Mouse (Mus musculus) midbrain, postnatal 0 days (tissue): Measurements from ENCODE around the gene Rpl36al. TPM values are rescaled to one million over a fixed set of nuclear protein-coding genes. Genes with fewer than 3 reads are reported as not detected.
"Not testable (repeated sequence)": the region's sequence is repeated elsewhere in the genome, so short reads cannot be mapped to it uniquely, and the experiment has no call there.

ENCODE experiments used
- ATAC-seq: fragments of 200-750 bp; cut with Nextera tagmentation; 2 replicates; pipeline ENCODE4 v1.8.0; 2017; ENCODE audit warnings: moderate number of reproducible peaks, mild to moderate bottlenecking, moderate TSS enrichment, moderate library complexity; ENCODE audit not compliant: low FRiP score
- DNase-seq: peaks from one replicate; pipeline ENCODE4 v3.0.0-alpha.2; 2015; ENCODE audit warnings: low spot score
- H3K27ac ChIP-seq: fragments of 300-500 bp; sonication (generic); 2 replicates; pipeline ENCODE4 v1.5.1; 2014; ENCODE audit warnings: low read depth, mild to moderate bottlenecking, low read length, mixed read lengths
- H3K27me3 ChIP-seq: fragments of 300-500 bp; sonication (generic); 2 replicates; pipeline ENCODE4 v1.6.1; 2014; ENCODE audit warnings: low read length, control low read depth, mixed read lengths; ENCODE audit not compliant: insufficient read depth
- H3K36me3 ChIP-seq: fragments of 300-500 bp; sonication (generic); 2 replicates; pipeline ENCODE4 v1.6.1; 2014; ENCODE audit warnings: low read length, control low read depth, mixed read lengths; ENCODE audit not compliant: insufficient read depth
- H3K4me1 ChIP-seq: fragments of 300-500 bp; sonication (generic); 2 replicates; pipeline ENCODE4 v1.6.1; 2014; ENCODE audit warnings: mild to moderate bottlenecking, control low read depth, antibody characterized with exemption, low read length, mixed read lengths; ENCODE audit not compliant: insufficient read depth
- H3K4me2 ChIP-seq: fragments of 300-500 bp; sonication (generic); 2 replicates; pipeline ENCODE4 v1.6.1; 2014; ENCODE audit warnings: low read depth, mild to moderate bottlenecking, low read length, mixed read lengths; ENCODE audit not compliant: poor library complexity, severe bottlenecking
- H3K4me3 ChIP-seq: fragments of 300-500 bp; sonication (generic); 2 replicates; pipeline ENCODE4 v1.5.1; 2014; ENCODE audit warnings: low read depth, mild to moderate bottlenecking, low read length, moderate library complexity
- H3K9ac ChIP-seq: fragments of 300-500 bp; sonication (generic); replicated peaks from 2 replicates; pipeline ENCODE4 v1.6.1; 2014; ENCODE audit warnings: mild to moderate bottlenecking, low read length, moderate library complexity, mixed read lengths; ENCODE audit not compliant: poor library complexity, severe bottlenecking
- H3K9me3 ChIP-seq: fragments of 300-500 bp; sonication (generic); 2 replicates; pipeline ENCODE4 v1.6.1; 2016; ENCODE audit warnings: low read length, control low read depth
- CTCF ChIP-seq: IDR thresholded peaks from 2 replicates; pipeline ENCODE4 v1.5.1; 2016; ENCODE audit warnings: antibody characterized with exemption, mild to moderate bottlenecking
- WGBS: fragments of 180-500 bp; shearing (Covaris S2); extraction: QIAGEN DNeasy Blood & Tissue Kit; methylation state at CpG from one replicate; pipeline ENCODE4 v1.1.7; 2014; 5-methylcytosine and 5-hydroxymethylcytosine counted together
- polyA plus RNA-seq: library from polyadenylated mRNA; unstranded; fragments of >200 nt; fragmentation: Nextera tagmentation; extraction: Ambion mirVana; gene quantifications from 2 replicates; pipeline ENCODE4 v1.2.1, GENCODE M21; 2015
- total RNA-seq: library from RNA; depleted of rRNA; stranded (reverse); fragments of >200 nt; gene quantifications from 2 replicates; pipeline ENCODE4 v1.2.3, GENCODE M21; 2014

The Rpl36al gene
- total and polyA plus RNA-seq, 2 experiments from 2014 or later = 117 to 392 TPM

DNA sequence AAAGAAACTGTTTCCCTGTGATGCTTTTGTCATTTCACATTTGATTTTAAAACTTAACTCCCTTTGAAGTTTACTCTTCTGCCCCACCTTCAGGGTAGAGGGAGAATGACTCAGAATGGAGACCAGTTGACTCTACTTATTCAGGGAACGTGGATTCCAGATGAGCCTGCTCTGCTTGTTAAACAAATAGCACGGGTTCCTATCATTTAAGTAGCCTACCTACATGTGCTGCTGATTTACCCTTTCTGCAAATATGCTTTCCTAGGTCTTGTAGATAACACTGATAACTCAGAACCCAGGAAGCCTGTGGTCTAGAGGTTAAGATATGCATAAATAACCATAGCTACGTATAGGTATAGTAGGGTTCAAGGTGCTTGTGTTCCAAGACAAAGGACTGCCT, 19.0 kb downstream of the Rpl36al start:
- no peaks in the 10 kb centered on the region for H3K9me3 ChIP-seq
- H3K9ac ChIP-seq = no peak overlapping the region
- no peaks in the 10 kb centered on the region; the same call in 1 of the 2 replicates for H3K4me1 ChIP-seq
- no peak for TF ChIP-seq CTCF
- no peak overlapping the region for H3K27ac ChIP-seq
- DNase-seq = no peak
- no peaks in the 10 kb centered on the region for H3K36me3 ChIP-seq
- no peak overlapping the region for H3K4me3 ChIP-seq
- no peaks in the 10 kb centered on the region for H3K27me3 ChIP-seq
- WGBS = 56% methylated on average over 3 of the region's 3 CpGs
- no peak for ATAC-seq
- H3K4me2 ChIP-seq = no peak overlapping the region

DNA sequence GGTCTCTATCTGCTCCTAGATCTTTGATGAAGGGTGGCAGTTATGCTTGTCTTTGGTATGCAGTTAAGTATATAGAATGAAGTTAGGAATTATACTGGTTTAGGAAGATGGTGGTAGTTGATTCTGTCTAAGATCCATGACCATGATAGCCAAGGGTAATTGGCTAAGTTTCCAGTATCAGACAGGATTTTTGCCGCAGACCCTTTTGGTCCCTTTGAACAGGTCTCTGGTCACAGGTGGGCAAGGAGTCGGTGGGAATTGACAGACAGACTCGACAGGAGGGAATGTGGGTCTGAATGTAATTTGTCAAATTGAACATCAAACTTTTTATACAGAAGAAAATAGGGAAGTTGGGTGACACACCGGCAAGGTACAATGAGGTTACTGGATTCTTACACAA, 20.3 kb downstream of the Rpl36al start:
- not testable (repeated sequence) for ATAC-seq, H3K4me2 ChIP-seq, H3K36me3 ChIP-seq, H3K9ac ChIP-seq, H3K4me1 ChIP-seq, H3K4me3 ChIP-seq, H3K27ac ChIP-seq, DNase-seq, H3K27me3 ChIP-seq, H3K9me3 ChIP-seq
- 87% methylated on average over 4 of the region's 4 CpGs for WGBS

DNA sequence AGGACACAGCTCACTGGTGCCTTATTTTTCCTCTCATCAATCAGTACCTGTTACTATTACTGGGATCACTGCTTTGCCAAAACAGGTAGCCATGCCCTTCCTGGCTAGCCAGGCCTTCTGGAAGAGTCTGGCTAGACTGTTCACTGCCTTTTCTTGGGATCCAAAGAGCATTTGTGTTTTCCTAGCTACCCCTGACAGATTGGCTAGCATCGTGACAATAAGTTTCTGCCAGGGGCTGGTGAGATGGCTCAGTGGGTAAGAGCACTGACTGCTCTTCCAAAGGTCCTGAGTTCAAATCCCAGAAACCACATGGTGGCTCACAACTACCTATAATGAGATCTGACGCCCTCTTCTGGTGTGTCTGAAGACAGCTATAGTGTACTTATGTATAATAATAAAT, 23.2 kb downstream of the Rpl36al start:
- not testable (repeated sequence) for ATAC-seq, H3K27me3 ChIP-seq, H3K4me3 ChIP-seq, H3K36me3 ChIP-seq, H3K9me3 ChIP-seq, H3K4me2 ChIP-seq, H3K9ac ChIP-seq, H3K27ac ChIP-seq, H3K4me1 ChIP-seq, DNase-seq
- WGBS = 90% methylated on average over 2 of the region's 2 CpGs

DNA sequence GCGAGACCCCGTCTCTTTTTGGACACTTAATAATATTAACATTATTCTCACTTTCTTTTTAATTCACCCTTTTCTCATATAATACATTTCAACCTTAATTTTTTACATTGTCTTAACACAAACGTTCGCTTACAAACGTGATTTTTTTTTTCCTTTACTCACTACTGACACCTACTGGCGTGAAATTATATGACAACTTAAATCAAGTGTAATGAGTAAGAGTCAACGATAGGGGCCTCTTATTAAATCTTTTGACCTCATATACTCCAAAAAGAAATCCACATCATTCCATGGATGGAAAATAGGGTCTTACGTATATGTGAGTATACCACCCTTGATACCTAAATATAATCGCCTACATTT, 24.3 kb downstream of the Rpl36al start:
- Histone ChIP-seq H3K4me2 (no peak overlapping the region), H3K4me1 (no peaks in the 10 kb centered on the region)

DNA sequence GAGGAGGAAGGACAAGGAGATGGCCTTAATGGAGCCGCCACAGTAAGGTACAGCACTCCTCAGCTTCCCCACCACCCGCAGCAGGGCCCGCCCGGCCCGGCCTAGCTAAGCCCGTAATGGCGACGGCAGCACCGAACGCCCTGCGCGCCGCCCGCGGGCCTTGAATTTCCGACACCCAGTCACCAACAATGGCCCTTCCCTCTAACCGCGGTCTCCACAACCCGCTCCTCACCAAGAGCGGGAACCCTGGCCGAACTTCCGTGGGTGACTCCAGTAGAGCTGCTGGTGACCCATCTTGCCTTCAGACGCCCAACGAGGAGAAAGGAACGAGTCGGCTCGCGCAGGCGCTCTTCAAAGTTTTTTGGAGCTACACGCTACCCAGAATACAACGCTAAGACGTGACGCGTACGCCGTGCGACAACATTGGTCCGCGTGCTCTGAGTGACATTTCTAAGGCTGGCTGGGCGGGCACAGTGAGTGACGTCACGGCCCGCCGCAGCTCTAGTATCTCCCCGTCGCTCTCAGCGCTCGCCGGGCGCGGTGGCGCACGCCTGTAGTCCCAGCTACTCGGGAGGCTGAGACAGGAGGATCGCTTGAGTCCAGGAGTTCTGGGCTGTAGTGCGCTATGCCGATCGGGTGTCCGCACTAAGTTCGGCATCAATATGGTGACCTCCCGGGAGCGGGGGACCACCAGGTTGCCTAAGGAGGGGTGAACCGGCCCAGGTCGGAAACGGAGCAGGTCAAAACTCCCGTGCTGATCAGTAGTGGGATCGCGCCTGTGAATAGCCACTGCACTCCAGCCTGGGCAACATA, 24.9 kb downstream of the Rpl36al start, which contains the start of gene Rps29:
Gene Rps29 (minus strand): TSS at position 422 of the 813 bp plus-strand sequence.
- WGBS = under 1% methylated on average over 54 of the region's 68 CpGs
- peak within 1 kb of the TSS; percentile 86 for H3K27ac ChIP-seq
- H3K4me1 ChIP-seq, H3K9me3 ChIP-seq, H3K36me3 ChIP-seq, H3K27me3 ChIP-seq: not testable (repeated sequence)
- DNase-seq (peak; percentile 100), ATAC-seq (peak; percentile 100)
- H3K9ac ChIP-seq = peak within 1 kb of the TSS; percentile 85
- peak within 1 kb of the TSS; percentile 58 for H3K4me3 ChIP-seq
- peak within 1 kb of the TSS; percentile 61 for H3K4me2 ChIP-seq

More for the DNA sequence above, 24.3 kb downstream of the Rpl36al start:
- WGBS = 6% methylated on average over 9 of the region's 9 CpGs
- H3K4me3 ChIP-seq = peak overlapping the region; percentile 58; the same call in 1 of the 2 replicates
- no peaks in the 10 kb centered on the region for H3K9me3 ChIP-seq
- DNase-seq = peak; percentile 81
- H3K36me3 ChIP-seq = peaks cover 4% of the 10 kb centered on the region; the same call in 1 of the 2 replicates
- peak; percentile 9; the same call in 1 of the 2 replicates for ATAC-seq
- peak overlapping the region; percentile 43; the same call in 1 of the 2 replicates for H3K27ac ChIP-seq
- no peaks in the 10 kb centered on the region for H3K27me3 ChIP-seq
- peak; percentile 89 for TF ChIP-seq CTCF
- H3K9ac ChIP-seq = no peak overlapping the region

DNA sequence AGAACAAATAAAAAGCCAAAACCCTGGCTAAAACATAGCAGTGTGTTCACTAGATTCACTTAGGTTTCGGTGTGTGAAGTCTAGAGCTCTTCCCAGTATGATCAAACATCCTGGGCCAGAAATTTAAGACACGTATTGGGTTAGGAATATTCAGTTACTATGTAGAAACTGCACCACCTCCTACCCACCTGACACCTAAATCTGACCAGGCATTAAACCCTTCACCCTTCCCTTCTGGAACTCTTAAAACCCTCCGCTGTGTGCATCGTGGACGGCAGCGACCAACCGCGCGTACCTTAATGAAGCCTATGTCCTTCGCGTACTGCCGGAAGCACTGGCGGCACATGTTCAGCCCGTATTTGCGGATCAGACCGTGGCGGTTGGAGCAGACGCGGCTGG, 25.5 kb downstream of the Rpl36al start:
- no peaks in the 10 kb centered on the region for H3K4me1 ChIP-seq
- no peak for TF ChIP-seq CTCF
- H3K9me3 ChIP-seq = no peaks in the 10 kb centered on the region
- H3K36me3 ChIP-seq = peaks cover 4% of the 10 kb centered on the region; the same call in 1 of the 2 replicates
- H3K4me2 ChIP-seq = peak overlapping the region; percentile 61
- DNase-seq = peak; percentile 42
- ATAC-seq = peak; percentile 13; the same call in 1 of the 2 replicates
- under 1% methylated on average over 19 of the region's 19 CpGs for WGBS
- H3K9ac ChIP-seq = peak overlapping the region; percentile 85
- peak overlapping the region; percentile 58 for H3K4me3 ChIP-seq
- H3K27ac ChIP-seq = peak overlapping the region; percentile 86
- no peaks in the 10 kb centered on the region for H3K27me3 ChIP-seq
